Mouse (Mus musculus): ENCODE measurements around the gene AC109138.7. TPM values are rescaled to one million over a fixed set of nuclear protein-coding genes. Genes with fewer than 3 reads are reported as not detected.

The AC109138.7 gene
- polyA plus RNA-seq, 1 experiment = not detected

- Histone ChIP-seq H3K4me2 (ENCODE audit: low read depth) (peak overlapping the region; percentile 92), H3K27me3 (ENCODE audit: control insufficient read depth, insufficient read depth, insufficient read length) (no peaks in the 10 kb centered on the region), H3K4me3 (peak overlapping the region; percentile 27), H3K36me3 (ENCODE audit: control insufficient read depth, insufficient read depth) (no peaks in the 10 kb centered on the region), H3ac (ENCODE audit: control insufficient read depth, insufficient read length) (peak overlapping the region; percentile 27), H3K79me2 (ENCODE audit: control insufficient read depth, insufficient read depth) (no peaks in the 10 kb centered on the region)
- TF ChIP-seq MYOD1 (IDR thresholded peaks at IDR 0.05; ENCODE audit: control insufficient read depth in 1 of 3, insufficient read length in 2 of 3, low read depth in 2 of 3) (peak in 1 of 3 experiments; percentile 19), CEBPB (IDR thresholded peaks at IDR 0.05; ENCODE audit: insufficient read depth, poor library complexity, severe bottlenecking) (no peak), SRF (IDR thresholded peaks at IDR 0.05; ENCODE audit: control insufficient read depth, insufficient read length, low read depth) (no peak), REST (IDR thresholded peaks at IDR 0.05; ENCODE audit: insufficient read depth, insufficient read length) (no peak), POLR2AphosphoS2 (IDR thresholded peaks at IDR 0.05; ENCODE audit: insufficient read length, low read depth) (no peak), TCF12 (IDR thresholded peaks at IDR 0.05; ENCODE audit: insufficient read depth, poor library complexity, severe bottlenecking) (no peak)
These were observed 44.3 kb upstream of the AC109138.7 start for GRCm38 (mm10) chr19:4169810-4170209.

- H3K36me3 ChIP-seq (ENCODE audit: control insufficient read depth, insufficient read depth) = no peaks in the 10 kb centered on the region
- no peaks in the 10 kb centered on the region for H3K79me2 ChIP-seq (ENCODE audit: control insufficient read depth, insufficient read depth)
- TF ChIP-seq MYOD1 (IDR thresholded peaks at IDR 0.05; ENCODE audit: control insufficient read depth in 1 of 3, insufficient read length in 2 of 3, low read depth in 2 of 3) (peak in 1 of 3 experiments; percentile 17), POLR2AphosphoS2 (IDR thresholded peaks at IDR 0.05; ENCODE audit: insufficient read length, low read depth) (no peak), POLR2A (IDR thresholded peaks at IDR 0.05; ENCODE audit: insufficient read length, low read depth) (peak; percentile 6)
- no peak overlapping the region for H3K4me3 ChIP-seq
- H3K27me3 ChIP-seq (ENCODE audit: control insufficient read depth, insufficient read depth, insufficient read length) = no peaks in the 10 kb centered on the region
- no peak overlapping the region for H3ac ChIP-seq (ENCODE audit: control insufficient read depth, insufficient read length)
- H3K4me2 ChIP-seq (ENCODE audit: low read depth) = peak overlapping the region; percentile 56
These were observed 43.3 kb upstream of the AC109138.7 start for GRCm38 (mm10) chr19:4170723-4171392.

- H3K36me3 ChIP-seq (ENCODE audit: control insufficient read depth, insufficient read depth) = no peaks in the 10 kb centered on the region
- no peak overlapping the region for H3ac ChIP-seq (ENCODE audit: control insufficient read depth, insufficient read length)
- TF ChIP-seq CEBPB (IDR thresholded peaks at IDR 0.05; ENCODE audit: insufficient read depth, poor library complexity, severe bottlenecking) = no peak
- no peak for TF ChIP-seq REST (IDR thresholded peaks at IDR 0.05; ENCODE audit: insufficient read depth, insufficient read length)
- TF ChIP-seq SRF (IDR thresholded peaks at IDR 0.05; ENCODE audit: control insufficient read depth, insufficient read length, low read depth) = no peak
- TF ChIP-seq E2F4 (IDR thresholded peaks at IDR 0.05; ENCODE audit: insufficient read depth) = no peak
- TF ChIP-seq TCF3 (IDR thresholded peaks at IDR 0.05; ENCODE audit: insufficient read length, low read depth) = no peak
- no peak for TF ChIP-seq USF1 (IDR thresholded peaks at IDR 0.05; ENCODE audit: low read depth)
- peak in 1 of 3 experiments; percentile 71 for TF ChIP-seq MYOG (IDR thresholded peaks at IDR 0.05; ENCODE audit: control insufficient read depth in 1 of 3, insufficient read depth in 1 of 3, insufficient read length in 2 of 3, low read depth in 2 of 3)
- peak in 1 of 3 experiments; percentile 51 for TF ChIP-seq MYOD1 (IDR thresholded peaks at IDR 0.05; ENCODE audit: control insufficient read depth in 1 of 3, insufficient read length in 2 of 3, low read depth in 2 of 3)
- TF ChIP-seq TCF12 (IDR thresholded peaks at IDR 0.05; ENCODE audit: insufficient read depth, poor library complexity, severe bottlenecking) = no peak
- TF ChIP-seq MAX (IDR thresholded peaks at IDR 0.05; ENCODE audit: low read depth) = no peak
- peak; percentile 27 for TF ChIP-seq POLR2A (IDR thresholded peaks at IDR 0.05; ENCODE audit: insufficient read length, low read depth)
- TF ChIP-seq POLR2AphosphoS2 (IDR thresholded peaks at IDR 0.05; ENCODE audit: insufficient read length, low read depth) = peak; percentile 44
- H3K27me3 ChIP-seq (ENCODE audit: control insufficient read depth, insufficient read depth, insufficient read length) = no peaks in the 10 kb centered on the region
- no peaks in the 10 kb centered on the region for H3K79me2 ChIP-seq (ENCODE audit: control insufficient read depth, insufficient read depth)
- H3K4me3 ChIP-seq = no peak overlapping the region
- peak overlapping the region; percentile 56 for H3K4me2 ChIP-seq (ENCODE audit: low read depth)
These were observed 42.5 kb upstream of the AC109138.7 start for GRCm38 (mm10) chr19:4171393-4172290.

- H3K4me2 ChIP-seq (ENCODE audit: low read depth) = no peak overlapping the region
- TF ChIP-seq USF1 (IDR thresholded peaks at IDR 0.05; ENCODE audit: low read depth) = no peak
- TF ChIP-seq POLR2AphosphoS2 (IDR thresholded peaks at IDR 0.05; ENCODE audit: insufficient read length, low read depth) = no peak
- H3ac ChIP-seq (ENCODE audit: control insufficient read depth, insufficient read length) = no peak overlapping the region
- no peak overlapping the region for H3K4me3 ChIP-seq
- no peaks in the 10 kb centered on the region for H3K27me3 ChIP-seq (ENCODE audit: control insufficient read depth, insufficient read depth, insufficient read length)
- no peaks in the 10 kb centered on the region for H3K36me3 ChIP-seq (ENCODE audit: control insufficient read depth, insufficient read depth)
- no peaks in the 10 kb centered on the region for H3K79me2 ChIP-seq (ENCODE audit: control insufficient read depth, insufficient read depth)
These were observed 41.2 kb upstream of the AC109138.7 start for GRCm38 (mm10) chr19:4172925-4173324.

- Histone ChIP-seq H3K27me3 (ENCODE audit: control insufficient read depth, insufficient read depth, insufficient read length) (no peaks in the 10 kb centered on the region), H3K4me3 (peak within 1 kb of the TSS; percentile 27), H3K79me2 (ENCODE audit: control insufficient read depth, insufficient read depth) (no peaks in the 10 kb centered on the region), H3ac (ENCODE audit: control insufficient read depth, insufficient read length) (peak within 1 kb of the TSS; percentile 16), H3K4me2 (ENCODE audit: low read depth) (peak within 1 kb of the TSS; percentile 98), H3K36me3 (ENCODE audit: control insufficient read depth, insufficient read depth) (no peaks in the 10 kb centered on the region)
- TF ChIP-seq MYOD1 (IDR thresholded peaks at IDR 0.05; ENCODE audit: control insufficient read depth in 1 of 3, insufficient read length in 2 of 3, low read depth in 2 of 3) (peak in 2 of 3 experiments; percentile 60 to 86), TCF3 (IDR thresholded peaks at IDR 0.05; ENCODE audit: insufficient read length, low read depth) (no peak), MYOG (IDR thresholded peaks at IDR 0.05; ENCODE audit: control insufficient read depth in 1 of 3, insufficient read depth in 1 of 3, insufficient read length in 2 of 3, low read depth in 2 of 3) (peak in 1 of 3 experiments; percentile 83), MAX (IDR thresholded peaks at IDR 0.05; ENCODE audit: low read depth) (no peak), CEBPB (IDR thresholded peaks at IDR 0.05; ENCODE audit: insufficient read depth, poor library complexity, severe bottlenecking) (no peak), REST (IDR thresholded peaks at IDR 0.05; ENCODE audit: insufficient read depth, insufficient read length) (no peak), USF1 (IDR thresholded peaks at IDR 0.05; ENCODE audit: low read depth) (no peak), SRF (IDR thresholded peaks at IDR 0.05; ENCODE audit: control insufficient read depth, insufficient read length, low read depth) (no peak), TCF12 (IDR thresholded peaks at IDR 0.05; ENCODE audit: insufficient read depth, poor library complexity, severe bottlenecking) (no peak), E2F4 (IDR thresholded peaks at IDR 0.05; ENCODE audit: insufficient read depth) (no peak), POLR2AphosphoS2 (IDR thresholded peaks at IDR 0.05; ENCODE audit: insufficient read length, low read depth) (peak; percentile 88), POLR2A (IDR thresholded peaks at IDR 0.05; ENCODE audit: insufficient read length, low read depth) (peak; percentile 88)
These were observed 38.7 kb upstream of the AC109138.7 start, which contains the start of gene Carns1 for GRCm38 (mm10) chr19:4175368-4175947. TSS of gene Carns1 (minus strand) at chr19:4175479.
